Mouse (Mus musculus) olfactory bulb, adult 2 months (tissue): ENCODE data around the gene Supt4a.

Source experiments
- CTCF ChIP-seq: fragments of 200-500 bp; IDR thresholded peaks from 2 replicates; pipeline ENCODE4 v1.5.1; 2012; ENCODE audit warnings: low read depth, mild to moderate bottlenecking, low read length, moderate library complexity; ENCODE audit not compliant: insufficient read depth
- POLR2A ChIP-seq: fragments of 200-500 bp; IDR thresholded peaks from 2 replicates; pipeline ENCODE4 v1.6.1; 2012; ENCODE audit warnings: mild to moderate bottlenecking, low read depth, low read length, moderate library complexity; ENCODE audit not compliant: insufficient read depth

GRCm38 (mm10) chr11:87708979-87709378 is 28.4 kb upstream of the Supt4a start:
- TF ChIP-seq CTCF (no peak), POLR2A (no peak)
